Mouse (Mus musculus) gastrocnemius, postnatal 25 days (tissue): ENCODE results near the gene Elavl3. TPM values are rescaled to one million over a fixed set of nuclear protein-coding genes. Genes with fewer than 3 reads are reported as not detected.

Experiments used
- DNase-seq: peaks from one replicate; pipeline ENCODE4 v3.0.0; 2022
- total RNA-seq, 2 experiments: library from RNA; stranded (reverse); gene quantifications; 1 replicate in 1 of 2; 2 replicates in 1 of 2; pipeline ENCODE4 v1.2.3; 2021

Elavl3 gene
- total RNA-seq, 2 experiments from 2014 or later: 0.11 TPM; not detected in 1

DNA sequence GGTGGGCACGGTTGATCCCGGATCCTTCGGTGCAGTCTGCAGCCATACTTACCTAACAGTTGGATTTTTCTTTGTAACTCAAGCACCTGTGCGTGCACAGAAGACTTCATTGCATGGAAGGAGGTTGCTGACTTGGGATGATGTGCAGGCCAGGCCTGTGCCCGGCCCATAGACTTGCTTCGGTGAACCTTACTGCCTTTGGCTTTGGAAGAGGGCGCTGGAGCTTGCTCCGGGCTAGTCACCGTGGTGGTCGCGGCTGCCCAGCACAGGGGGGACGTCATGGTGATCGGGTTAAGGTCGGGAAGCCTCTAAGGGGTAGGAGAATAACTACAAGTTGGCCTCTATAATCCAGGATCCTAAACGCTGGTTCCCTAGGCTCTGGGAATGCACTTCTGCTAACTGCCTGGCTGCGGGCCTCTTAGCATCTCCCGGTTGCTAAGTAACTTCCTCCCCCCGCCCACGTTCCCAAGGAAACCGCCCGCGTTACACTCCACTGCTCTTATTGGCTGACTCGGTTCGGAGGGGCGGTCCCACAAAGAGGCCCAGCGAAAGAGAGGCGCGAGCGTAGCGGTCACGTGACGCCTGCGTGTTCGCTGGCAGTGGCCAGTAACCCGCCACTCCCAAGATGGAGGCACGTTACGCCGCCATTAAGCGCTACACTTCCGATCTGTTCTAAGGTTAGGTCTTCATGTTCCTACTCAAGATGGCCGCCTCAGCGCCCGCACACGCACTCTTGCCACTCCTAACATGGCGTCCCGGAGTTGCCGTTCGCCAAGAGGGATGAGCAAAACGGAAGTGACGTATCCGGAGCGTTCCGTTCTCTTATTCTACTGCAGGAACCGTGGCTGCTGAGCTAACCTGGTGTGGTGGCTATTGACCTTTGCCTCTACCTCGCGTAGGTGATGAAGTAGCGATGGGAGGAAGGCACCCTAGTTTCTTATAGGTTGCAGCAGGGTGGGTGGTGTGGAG lies 49.3 kb downstream of the Elavl3 start, which contains the start of the genes Ccdc151 and Prkcsh:
TSS of gene Ccdc151 (minus strand) at position 441 of the 969 bp plus-strand sequence.
TSS of gene Prkcsh (plus strand) at position 613 of the 969 bp plus-strand sequence.
- peak; percentile 100 for DNase-seq

GRCm38 (mm10) chr9:22001633-22002032 lies 50.2 kb downstream of the Elavl3 start:
- no peak for DNase-seq

DNA sequence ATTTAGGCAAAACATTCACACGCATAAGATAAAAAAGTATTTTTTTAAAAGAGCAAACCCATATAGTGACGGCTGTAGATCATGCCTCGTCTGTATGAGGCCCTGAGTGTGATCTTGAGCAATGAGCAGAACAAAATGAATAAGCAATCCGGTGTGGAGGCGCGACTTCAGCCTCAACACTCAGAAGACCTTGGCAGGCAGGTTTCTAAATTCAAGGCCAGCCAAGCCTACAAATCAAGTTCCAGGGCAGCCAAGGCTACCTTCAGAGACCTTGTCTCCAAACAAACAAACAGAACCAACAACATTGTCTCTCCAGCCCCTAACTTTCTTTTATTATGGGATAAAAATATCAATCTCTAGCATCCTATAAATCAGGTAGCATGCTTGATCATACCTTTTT lies 51.5 kb downstream of the Elavl3 start:
- no peak for DNase-seq

DNA sequence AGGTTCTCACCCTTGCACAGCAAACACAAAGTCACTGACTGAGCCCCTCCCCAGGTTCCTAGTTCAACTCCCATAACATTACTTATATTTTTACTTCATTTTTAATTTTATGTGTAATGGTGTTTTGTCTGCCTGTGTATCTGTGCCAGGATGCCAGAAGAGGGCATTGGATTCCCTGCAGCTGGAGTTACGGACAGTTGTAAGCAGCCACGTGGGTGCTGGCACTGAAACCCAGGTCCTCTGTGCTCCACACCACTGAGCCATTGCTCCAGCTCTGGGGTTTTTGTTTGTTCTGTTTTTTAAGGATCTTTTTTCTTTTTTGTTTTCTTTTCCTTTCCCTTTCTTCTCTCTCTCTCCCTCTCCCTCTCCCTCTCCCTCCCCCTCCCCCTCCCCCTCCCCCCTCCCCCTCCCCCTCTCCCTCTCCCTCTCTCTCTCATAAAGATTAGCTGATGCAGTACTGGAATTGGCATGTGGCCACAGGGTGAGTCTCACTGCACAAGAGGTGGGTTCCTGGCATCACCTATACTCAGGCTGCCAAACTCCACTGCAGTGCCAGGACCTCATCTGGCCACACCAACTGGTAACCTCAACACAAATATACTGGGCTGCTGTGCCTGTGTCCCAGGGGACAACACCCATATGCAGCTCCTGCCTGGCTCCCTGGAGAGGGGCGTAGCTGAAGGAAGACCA lies 55.5 kb downstream of the Elavl3 start:
- DNase-seq: no peak

GRCm38 (mm10) chr9:21992227-21992626 lies 59.6 kb downstream of the Elavl3 start:
- DNase-seq: no peak

DNA sequence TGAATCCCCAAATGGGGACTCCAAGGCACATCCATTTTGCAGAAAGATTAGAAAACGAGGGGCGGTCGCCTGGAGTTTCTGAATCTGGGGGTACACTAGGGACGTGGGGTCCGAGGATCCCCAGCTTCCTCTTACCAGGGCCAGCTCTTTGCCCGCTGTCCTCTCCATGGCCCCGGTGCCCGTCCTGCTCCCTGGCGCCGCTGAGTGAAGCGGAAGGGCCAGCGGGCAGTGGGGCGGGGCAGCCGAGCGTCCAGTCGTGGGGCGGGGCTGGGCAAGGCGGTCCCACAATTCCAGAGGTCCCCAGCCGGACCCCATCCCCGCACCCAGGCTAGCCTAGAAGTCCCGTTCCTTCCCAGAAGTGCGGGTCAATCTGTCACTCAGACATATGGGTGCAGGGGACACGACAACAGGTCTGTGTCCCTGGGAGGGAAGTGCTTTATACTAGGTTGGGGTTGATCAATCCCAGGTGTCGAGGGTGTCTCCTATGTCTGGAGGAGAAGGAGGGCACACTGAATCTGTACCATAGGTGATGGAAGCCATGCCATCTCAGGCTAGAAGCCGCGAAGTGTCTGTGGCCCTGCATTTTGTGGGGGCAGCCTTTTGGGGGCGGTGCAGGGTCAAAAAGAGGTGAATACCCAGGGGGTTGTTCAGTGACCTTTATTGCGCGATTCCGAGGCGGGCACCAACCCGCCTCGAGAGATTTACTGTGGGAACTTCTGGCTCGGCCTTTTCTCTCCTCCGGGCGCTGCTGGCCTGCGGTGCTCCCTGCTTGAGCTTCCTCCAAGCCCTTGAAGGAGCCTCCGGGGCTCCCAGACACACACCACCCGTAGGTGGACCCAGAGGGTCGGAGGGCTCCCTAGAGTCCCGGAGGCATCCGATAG lies 62.4 kb downstream of the Elavl3 start, which contains the start of gene Rgl3:
TSS of gene Rgl3 (minus strand) at position 217 of the 881 bp plus-strand sequence.
- peak; percentile 40 for DNase-seq

DNA sequence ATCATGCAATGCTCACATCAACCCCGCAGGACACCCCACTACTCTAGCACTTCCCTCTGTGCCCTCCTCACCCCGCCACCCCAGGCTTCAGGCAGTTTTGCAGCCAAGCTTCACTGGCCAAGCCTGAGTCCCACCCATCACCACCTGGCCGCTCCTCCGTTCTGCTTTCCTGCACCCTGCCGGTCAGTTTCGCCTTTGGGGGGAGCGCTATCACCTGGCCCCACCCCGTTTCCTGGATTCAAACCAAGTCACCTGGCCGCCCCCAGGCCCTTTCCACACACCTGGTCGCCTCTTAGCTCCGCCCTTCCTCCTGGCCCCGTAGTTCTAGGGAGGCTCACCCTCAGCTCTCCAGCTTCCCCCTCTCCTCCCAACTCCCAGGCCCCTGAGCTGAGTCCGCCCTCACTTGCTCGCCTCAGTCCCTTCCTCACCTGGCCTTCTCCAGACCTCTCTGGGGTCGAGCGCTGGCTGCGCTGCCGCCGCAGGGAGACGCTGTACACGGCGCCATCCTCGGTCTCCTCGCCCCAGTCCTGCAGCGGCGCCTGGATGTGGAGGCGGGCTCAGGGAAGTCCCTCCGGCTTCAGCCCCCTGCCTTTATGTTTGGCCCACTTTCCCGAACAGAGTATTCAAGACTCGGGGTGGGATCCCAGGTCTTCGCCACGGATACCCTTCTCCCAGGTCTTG lies 63.3 kb downstream of the Elavl3 start:
- no peak for DNase-seq

GRCm38 (mm10) chr9:21987592-21988342 lies 64.1 kb downstream of the Elavl3 start:
- DNase-seq: no peak

- DNase-seq: no peak
Observed at GRCm38 (mm10) chr9:21983911-21984310, 67.9 kb downstream of the Elavl3 start.

- no peak for DNase-seq
Observed at GRCm38 (mm10) chr9:21978398-21979128, 73.3 kb downstream of the Elavl3 start.

- DNase-seq: no peak
Observed at GRCm38 (mm10) chr9:21977972-21978371, 73.9 kb downstream of the Elavl3 start.

DNA sequence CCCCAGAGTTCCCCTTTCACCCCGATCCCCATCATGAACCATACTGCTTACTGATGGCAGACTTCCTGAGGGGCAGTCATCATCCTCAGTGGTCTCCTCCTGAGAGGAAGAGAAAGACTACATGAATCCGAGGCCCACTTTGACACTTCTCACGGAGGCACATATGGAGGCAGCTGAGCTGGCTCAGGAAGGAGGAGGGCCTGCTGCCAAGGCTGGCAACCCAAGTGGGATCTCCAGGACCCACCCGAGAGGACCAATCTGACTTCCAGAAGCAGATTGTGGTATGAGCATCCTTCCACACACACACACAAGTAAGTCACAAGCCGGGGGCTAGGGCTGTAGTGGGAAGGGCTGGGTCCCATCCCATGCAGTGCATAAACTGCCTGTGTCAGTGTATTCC lies 74.5 kb downstream of the Elavl3 start:
- no peak for DNase-seq

DNA sequence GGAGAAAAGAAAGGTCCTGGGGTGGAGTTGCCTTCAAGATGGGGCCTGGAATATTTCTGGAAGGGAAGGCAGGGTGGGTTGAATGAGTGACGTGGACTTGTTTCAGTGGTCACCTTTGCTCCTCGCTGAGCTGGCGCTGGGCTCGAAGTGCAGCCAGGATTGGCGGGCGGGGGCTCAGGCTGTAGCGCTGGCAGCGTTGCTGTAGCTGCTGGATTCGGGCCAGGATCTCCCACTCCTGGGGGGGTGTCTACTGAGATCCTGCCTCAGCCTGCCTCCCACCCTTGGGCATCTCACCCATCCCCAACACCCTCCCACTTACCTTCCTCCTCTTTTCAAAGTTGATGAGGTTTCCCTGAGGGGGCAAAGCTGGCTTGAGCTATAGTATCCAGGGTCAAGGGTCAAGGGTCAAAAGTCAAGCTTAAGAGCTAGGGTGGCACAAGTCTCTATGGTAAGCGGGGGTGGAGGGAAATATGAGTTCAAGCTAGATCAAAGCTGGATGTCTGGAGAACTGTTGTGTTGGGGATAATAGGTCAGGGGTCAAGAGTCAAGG lies 75.1 kb downstream of the Elavl3 start:
- no peak for DNase-seq

- DNase-seq: no peak
Observed at GRCm38 (mm10) chr9:21969304-21969703, 82.5 kb downstream of the Elavl3 start.

GRCm38 (mm10) chr9:21968883-21969282 lies 82.9 kb downstream of the Elavl3 start:
- DNase-seq: no peak
